Mouse (Mus musculus): ENCODE measurements at regions not wholly inside any gene's neighbourhood (a gene's known extent, or its start where the extent isn't known, plus 50 kb on each side); places are given as distances from the start of the nearest gene placed in this dataset.

GRCm38 (mm10) chr12:73445128-73445527, 101.1 kb downstream of the Tmem30b start:
- TF ChIP-seq CTCF (IDR thresholded peaks at IDR 0.05; ENCODE audit: control insufficient read depth, insufficient read depth, insufficient replicate concordance, low read depth, low read length) (no peak), POLR2A (IDR thresholded peaks at IDR 0.05; ENCODE audit: control insufficient read depth, low read depth, low read length) (no peak)
